Mouse (Mus musculus) CD4-positive, CD25-positive, alpha-beta regulatory T cell, adult 4 months (primary cell): ENCODE data around the gene Gm26657. TPM values are rescaled to one million over a fixed set of nuclear protein-coding genes. Genes with fewer than 3 reads are reported as not detected.

ENCODE experiments used
- ATAC-seq: one replicate; pipeline ENCODE4 v1.8.0; 2017
- polyA plus RNA-seq, 2 experiments: library from polyadenylated mRNA; unstranded; fragments of 100-300 nt; shearing (Covaris generic); gene quantifications; one replicate each; pipeline ENCODE4 v1.2.1; 2017

Gene Gm26657
- polyA plus RNA-seq, 2 experiments from 2014 or later: not detected

DNA sequence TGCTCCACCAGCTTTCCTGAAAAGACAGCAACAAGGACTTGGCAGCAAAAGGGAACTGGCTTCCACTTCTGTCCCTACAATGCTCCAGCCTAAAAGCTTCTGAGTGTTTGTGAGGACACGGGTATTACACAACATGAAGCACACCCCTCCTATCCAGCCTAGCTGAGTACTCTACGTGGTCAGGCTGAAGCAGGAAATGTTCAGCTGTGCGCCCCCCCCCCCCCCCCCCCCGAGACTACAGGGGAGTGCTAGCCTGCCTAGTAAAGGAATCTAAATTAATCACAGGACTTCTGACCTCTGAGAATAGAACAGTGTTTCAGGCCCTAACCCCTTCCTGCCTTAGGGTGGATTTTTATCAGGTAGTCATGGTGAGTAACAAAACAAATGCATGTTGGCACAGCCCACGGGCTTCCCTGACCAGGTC is 28.0 kb downstream of the Gm26657 start:
- ATAC-seq: no peak

DNA sequence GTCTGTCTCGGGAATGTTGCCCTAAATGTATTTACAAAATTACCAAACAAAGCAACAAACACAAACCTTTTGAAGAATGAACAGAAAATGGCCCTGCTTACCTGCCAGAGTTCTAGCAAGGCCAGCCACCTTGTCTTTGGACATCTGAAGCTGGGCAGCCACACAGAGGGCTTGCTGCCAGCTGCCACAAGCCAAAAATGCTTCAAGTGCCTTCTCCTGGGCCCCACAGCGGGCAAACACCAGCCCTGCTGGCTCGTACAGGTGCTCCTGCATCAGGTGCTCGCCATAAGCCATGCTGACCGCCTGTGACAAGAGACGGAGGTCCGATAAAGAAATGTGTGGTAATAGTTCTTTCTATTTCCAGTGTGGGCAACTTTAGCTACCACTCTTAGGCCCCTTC is 29.0 kb downstream of the Gm26657 start:
- ATAC-seq: no peak

DNA sequence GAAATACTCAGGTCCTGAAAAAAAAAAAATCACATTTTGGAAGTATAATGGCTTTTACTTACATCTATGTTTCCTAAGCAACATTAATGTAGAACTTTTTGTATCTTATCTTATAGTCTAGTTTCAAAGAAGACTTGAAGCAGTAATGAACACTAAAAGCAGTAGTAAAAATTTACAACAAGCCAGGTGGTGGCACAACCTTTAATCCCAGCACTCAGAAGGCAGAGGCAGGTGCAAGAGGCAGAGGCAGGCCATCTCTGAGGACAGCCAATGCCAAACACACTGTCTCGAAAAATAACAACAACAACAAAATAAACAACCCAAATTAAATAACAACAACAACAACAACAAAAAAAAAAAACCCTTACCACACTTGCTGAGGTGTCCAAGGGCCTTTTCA is 31.2 kb downstream of the Gm26657 start:
- no peak for ATAC-seq

Other genes starting within 250 kb of the Gm26657 start
- gene Actl7b, start 1.4 kb downstream of the Gm26657 start, polyA plus RNA-seq: not detected
- not detected for gene Actl7a, start 3.3 kb downstream of the Gm26657 start, polyA plus RNA-seq
- 10 to 100 TPM; 24.0 to 34.4 TPM for gene Elp1, start 62.3 kb downstream of the Gm26657 start, polyA plus RNA-seq
- 10 to 100 TPM; 14.6 to 17.4 TPM for gene Fam206a, start 62.3 kb downstream of the Gm26657 start, polyA plus RNA-seq
- 1 to 10 TPM; 1.2 to 1.3 TPM for gene Ctnnal1, start 125.1 kb downstream of the Gm26657 start, polyA plus RNA-seq
- gene Tmem245, start 207.4 kb downstream of the Gm26657 start, polyA plus RNA-seq: 1 to 10 TPM; 5.7 to 6.7 TPM